Mouse (Mus musculus) megakaryocyte, embryonic 14.5 days (primary cell): Measurements from ENCODE around the gene Copg2. TPM values are rescaled to one million over a fixed set of nuclear protein-coding genes. Genes with fewer than 3 reads are reported as not detected.

Experiments used
- H3K27me3 ChIP-seq: replicated peaks from 2 replicates; pipeline ENCODE3; 2012; ENCODE audit warnings: inconsistent platforms
- H3K36me3 ChIP-seq: replicated peaks from 2 replicates; pipeline ENCODE3; 2012; ENCODE audit warnings: low read length, inconsistent platforms, mixed read lengths
- H3K4me1 ChIP-seq: 2 replicates; pipeline ENCODE4 v1.6.1; 2012; ENCODE audit warnings: inconsistent platforms
- H3K4me3 ChIP-seq: replicated peaks from 2 replicates; pipeline ENCODE3; 2012; ENCODE audit warnings: moderate library complexity, mild to moderate bottlenecking, inconsistent platforms
- H3K9me3 ChIP-seq: 2 replicates; pipeline ENCODE4 v1.6.1; 2012; ENCODE audit warnings: inconsistent platforms
- FLI1 ChIP-seq: IDR thresholded peaks from 2 replicates; pipeline ENCODE4 v1.6.1; 2012; ENCODE audit warnings: low read length, inconsistent platforms, mixed read lengths
- GATA1 ChIP-seq: IDR thresholded peaks from 3 replicates; pipeline ENCODE4 v1.6.1; 2012; ENCODE audit warnings: mixed read lengths, low read length, inconsistent platforms, borderline replicate concordance
- polyA plus RNA-seq: library from polyadenylated mRNA; stranded (reverse); fragments of >175 nt; gene quantifications from 2 replicates; pipeline ENCODE4 v1.2.3, GENCODE M21; 2012; ENCODE audit warnings: low replicate concordance; ENCODE audit not compliant: insufficient read depth

The Copg2 gene
- polyA plus RNA-seq, 1 experiment, result 1.3 TPM

DNA sequence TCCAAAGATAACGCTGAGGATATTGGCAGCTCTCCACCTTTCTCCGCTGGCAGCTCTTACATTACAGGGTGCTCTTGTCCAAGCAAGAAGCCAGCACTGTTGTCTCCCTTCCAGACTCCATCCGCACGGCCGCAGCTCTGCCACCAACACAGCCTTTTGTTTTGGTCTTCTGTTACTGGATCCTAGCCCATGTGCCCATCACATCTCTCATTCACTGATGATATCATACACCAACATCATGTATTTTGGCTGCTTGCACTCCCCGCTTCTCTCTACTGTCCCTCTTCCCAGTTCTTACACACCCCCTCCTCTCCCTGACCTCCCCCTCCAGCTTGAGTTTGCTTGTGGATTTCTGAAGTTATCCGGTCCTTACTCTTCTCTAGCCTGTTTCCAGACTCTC lies 179.8 kb downstream of the Copg2 start:
- TF ChIP-seq GATA1 (no peak), FLI1 (no peak)
- peaks cover 8% of the 10 kb centered on the region for H3K36me3 ChIP-seq
- peaks cover 24% of the 10 kb centered on the region for H3K9me3 ChIP-seq
- peaks cover 12% of the 10 kb centered on the region for H3K27me3 ChIP-seq
- peaks cover 31% of the 10 kb centered on the region for H3K4me1 ChIP-seq
- H3K4me3 ChIP-seq, result no peak overlapping the region

- TF ChIP-seq GATA1 (no peak), FLI1 (no peak)
These were observed 181.6 kb downstream of the Copg2 start for GRCm38 (mm10) chr6:30714891-30715471.

GRCm38 (mm10) chr6:30713896-30714295 lies 182.7 kb downstream of the Copg2 start:
- Histone ChIP-seq H3K36me3 (peaks cover 20% of the 10 kb centered on the region), H3K4me3 (no peak overlapping the region), H3K4me1 (peaks cover 26% of the 10 kb centered on the region), H3K27me3 (peaks cover 3% of the 10 kb centered on the region), H3K9me3 (peaks cover 34% of the 10 kb centered on the region)
- TF ChIP-seq GATA1 (no peak), FLI1 (no peak)

More at GRCm38 (mm10) chr6:30714891-30715471, 181.6 kb downstream of the Copg2 start:
- peaks cover 31% of the 10 kb centered on the region for H3K4me1 ChIP-seq
- peaks cover 5% of the 10 kb centered on the region for H3K27me3 ChIP-seq
- peaks cover 20% of the 10 kb centered on the region for H3K36me3 ChIP-seq
- H3K9me3 ChIP-seq, result peaks cover 34% of the 10 kb centered on the region
- no peak overlapping the region for H3K4me3 ChIP-seq

GRCm38 (mm10) chr6:30713455-30713854 lies 183.1 kb downstream of the Copg2 start:
- TF ChIP-seq GATA1, result no peak
- TF ChIP-seq FLI1, result no peak
- Histone ChIP-seq H3K36me3 (peaks cover 20% of the 10 kb centered on the region), H3K27me3 (peaks cover 3% of the 10 kb centered on the region), H3K4me1 (peaks cover 26% of the 10 kb centered on the region), H3K4me3 (no peak overlapping the region), H3K9me3 (peaks cover 34% of the 10 kb centered on the region)

GRCm38 (mm10) chr6:30712484-30712883 lies 184.1 kb downstream of the Copg2 start:
- Histone ChIP-seq H3K36me3 (peaks cover 20% of the 10 kb centered on the region), H3K4me3 (no peak overlapping the region), H3K4me1 (peaks cover 28% of the 10 kb centered on the region), H3K27me3 (peaks cover 3% of the 10 kb centered on the region), H3K9me3 (peaks cover 34% of the 10 kb centered on the region)
- TF ChIP-seq GATA1, result peak; percentile 76; the same call in 2 of the 3 replicates
- no peak for TF ChIP-seq FLI1

DNA sequence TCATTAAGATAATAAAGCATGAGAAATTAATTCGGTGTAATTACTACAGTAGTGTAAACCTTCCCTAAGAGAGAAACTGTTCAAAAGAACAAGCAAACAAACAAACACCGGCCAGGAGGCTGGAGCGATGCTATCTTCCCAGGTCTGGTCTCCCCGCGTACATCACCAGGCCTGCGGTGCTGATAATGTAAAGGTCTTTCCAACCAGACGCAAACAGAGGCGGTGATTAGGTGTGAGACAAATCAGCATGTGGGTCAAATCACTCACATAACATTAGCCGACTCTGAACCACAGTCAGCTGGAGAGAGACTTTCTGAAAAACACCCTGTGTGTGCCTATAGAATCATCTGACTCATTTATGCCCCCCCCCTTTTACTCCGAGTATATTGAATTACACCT lies 185.2 kb downstream of the Copg2 start:
- Histone ChIP-seq H3K36me3 (peaks cover 20% of the 10 kb centered on the region), H3K9me3 (peaks cover 34% of the 10 kb centered on the region), H3K4me3 (peak overlapping the region; percentile 35), H3K27me3 (no peaks in the 10 kb centered on the region), H3K4me1 (peaks cover 29% of the 10 kb centered on the region)
- TF ChIP-seq GATA1 (no peak), FLI1 (no peak)

DNA sequence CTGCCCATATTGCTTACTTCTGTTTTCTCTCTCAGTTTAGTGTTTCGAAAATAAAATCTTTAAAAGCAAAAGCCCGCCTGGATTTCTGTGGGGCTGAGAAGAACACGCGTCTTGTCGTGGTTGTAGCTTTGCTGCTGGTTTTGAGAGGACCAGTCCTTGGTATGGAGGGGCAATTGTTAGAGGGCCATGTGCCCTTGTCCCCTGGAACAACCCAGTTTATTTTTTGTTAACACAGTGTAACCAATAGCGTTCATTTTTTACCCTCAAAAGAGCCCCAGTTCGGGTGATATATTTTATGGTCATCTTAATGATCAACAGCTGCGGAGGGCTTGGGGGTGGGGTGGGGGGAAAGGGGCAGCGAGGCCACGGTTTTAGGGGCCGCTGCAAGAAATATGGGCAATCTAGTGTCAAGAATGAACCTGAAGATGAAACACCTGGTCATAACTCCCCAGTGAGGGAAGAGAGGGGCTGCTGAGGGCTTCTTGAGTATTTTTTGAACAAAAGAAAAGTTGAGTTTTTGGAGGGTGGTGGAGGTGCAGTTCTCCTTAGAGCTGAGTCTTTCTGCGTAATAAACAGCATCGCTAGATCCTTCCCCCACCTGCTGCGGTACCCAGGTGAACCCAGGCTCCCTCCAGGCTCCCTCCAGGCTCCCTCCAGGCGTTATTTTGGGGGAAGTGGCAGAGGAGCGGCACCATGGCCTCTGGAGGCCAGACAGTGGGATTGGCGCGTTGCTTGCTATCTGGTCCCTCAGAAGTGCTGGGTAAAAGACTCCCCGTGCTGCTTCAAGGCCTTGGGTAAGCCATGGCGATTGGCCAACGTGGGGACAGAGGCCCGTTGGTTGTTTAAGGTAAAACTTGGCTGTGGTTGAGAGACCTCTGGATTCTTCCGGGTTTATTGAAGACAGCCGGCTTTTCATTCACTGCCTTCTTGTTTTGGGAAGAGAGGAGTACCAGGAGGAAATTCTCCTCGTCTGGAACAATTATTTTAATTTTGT lies 185.9 kb downstream of the Copg2 start:
- peaks cover 34% of the 10 kb centered on the region for H3K9me3 ChIP-seq
- peaks cover 29% of the 10 kb centered on the region for H3K4me1 ChIP-seq
- peaks cover 20% of the 10 kb centered on the region for H3K36me3 ChIP-seq
- no peak for TF ChIP-seq GATA1
- no peak for TF ChIP-seq FLI1
- H3K4me3 ChIP-seq, result no peak overlapping the region
- H3K27me3 ChIP-seq, result no peaks in the 10 kb centered on the region

DNA sequence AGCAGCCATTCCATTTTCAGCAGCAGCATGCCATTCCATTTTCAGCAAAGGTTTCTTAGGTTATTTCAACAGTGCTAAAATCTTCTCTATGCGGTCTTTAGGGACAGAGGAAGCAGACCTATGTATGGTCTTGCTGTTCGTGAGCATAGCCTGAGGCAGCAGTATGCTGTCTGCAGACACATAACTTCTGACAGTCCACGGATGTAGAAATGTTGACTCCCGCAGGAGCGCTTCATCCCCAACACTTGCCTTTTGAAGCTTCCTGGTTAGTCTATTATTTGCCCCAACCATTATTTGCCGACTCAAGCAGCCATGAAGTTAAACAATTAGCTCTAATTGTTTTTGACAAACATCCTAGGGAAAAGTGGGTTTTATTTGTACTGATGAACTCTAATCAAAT lies 187.5 kb downstream of the Copg2 start:
- no peak overlapping the region for H3K4me3 ChIP-seq
- H3K4me1 ChIP-seq, result peaks cover 33% of the 10 kb centered on the region
- H3K9me3 ChIP-seq, result peaks cover 24% of the 10 kb centered on the region
- H3K27me3 ChIP-seq, result no peaks in the 10 kb centered on the region
- H3K36me3 ChIP-seq, result peaks cover 19% of the 10 kb centered on the region
- TF ChIP-seq FLI1, result no peak
- no peak for TF ChIP-seq GATA1

GRCm38 (mm10) chr6:30703977-30704602 lies 192.5 kb downstream of the Copg2 start:
- peaks cover 3% of the 10 kb centered on the region for H3K27me3 ChIP-seq
- TF ChIP-seq GATA1 (no peak), FLI1 (no peak)
- no peaks in the 10 kb centered on the region for H3K36me3 ChIP-seq
- H3K4me3 ChIP-seq, result no peak overlapping the region
- H3K9me3 ChIP-seq, result no peaks in the 10 kb centered on the region
- H3K4me1 ChIP-seq, result peaks cover 26% of the 10 kb centered on the region

DNA sequence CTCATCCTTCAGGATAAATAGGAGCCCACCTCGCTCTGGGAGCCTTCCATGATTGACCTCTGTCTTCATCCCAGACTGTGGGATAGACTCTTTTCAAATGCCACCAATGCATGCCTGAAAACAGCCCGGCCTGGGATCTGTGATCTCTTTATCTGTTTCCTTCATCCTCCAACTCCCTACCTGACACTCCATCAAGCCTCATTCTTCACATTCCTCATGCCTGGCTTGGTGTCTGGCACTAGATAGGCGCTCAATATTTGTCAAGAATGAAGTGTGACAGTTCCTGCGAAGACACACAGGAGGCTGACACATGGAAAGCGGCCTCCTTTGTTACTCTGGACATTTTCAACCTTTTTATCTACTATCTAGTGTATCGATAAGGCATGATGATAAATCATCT lies 193.1 kb downstream of the Copg2 start:
- no peaks in the 10 kb centered on the region for H3K9me3 ChIP-seq
- H3K27me3 ChIP-seq, result peaks cover 3% of the 10 kb centered on the region
- no peak overlapping the region for H3K4me3 ChIP-seq
- TF ChIP-seq GATA1 (no peak), FLI1 (no peak)
- no peaks in the 10 kb centered on the region for H3K36me3 ChIP-seq
- H3K4me1 ChIP-seq, result peaks cover 27% of the 10 kb centered on the region
